20 mouse cellular contexts compared by ENCODE assay signal in genomic region chr8:123872048-123872447, GRCm38 (mm10). TPM values are rescaled to one million over a fixed set of nuclear protein-coding genes. Genes with fewer than 3 reads are reported as not detected.
DNase-seq lines count a peak whose midpoint lies in the region; ATAC-seq and TF ChIP-seq lines count a peak whose summit lies in the region.
"Had no signal": no experiment of that assay in that cellular context is flagged by ENCODE, and none has a peak within 500 bp of the region (broad histone marks: within the 10 kb centered on the region; RNA-seq: fewer than 3 reads in every experiment).

No protein-coding gene starts in this region.

- WGBS in heart, embryonic 10.5 days = 45% methylated on average over 9 of the region's 9 CpGs
- 77% methylated on average over 9 of the region's 9 CpGs for WGBS in midbrain, postnatal 0 days

- peak; percentile 95 for DNase-seq in heart, adult 11 months
- no peak for DNase-seq in heart, embryonic 10.5 days (ENCODE audit: low spot score)
- peak; percentile 92 for DNase-seq in gastrocnemius, adult 2 months
- DNase-seq in heart, adult 9 months (ENCODE audit: low spot score in 2 of 2) = peak; percentile 25 to 44
- peak; percentile 22 to 57 for DNase-seq in heart, postnatal 10 days
- DNase-seq in midbrain, postnatal 0 days (ENCODE audit: low spot score) = no peak
- DNase-seq in left cerebral cortex, postnatal 10 days (ENCODE audit: extremely low spot score in 1 of 2, low spot score in 2 of 2) = no peak
- no peak for DNase-seq in left cerebral cortex, postnatal 14 days (ENCODE audit: low spot score in 2 of 2)
- DNase-seq: adrenal gland, postnatal 14 days; cerebellum, adult 18-20 months; kidney, adult 11 months; kidney, postnatal 14 days; left cerebral cortex, postnatal 4 days; midbrain, embryonic 14.5 days had no signal

- no peak; the same call in 1 of the 2 replicates for TF ChIP-seq CTCF in gastrocnemius, adult 2 months (IDR thresholded peaks at IDR 0.05)
- TF ChIP-seq CTCF in midbrain, postnatal 0 days (IDR thresholded peaks at IDR 0.05) = no peak

- H3K9me3 ChIP-seq in heart, embryonic 10.5 days = no peaks in the 10 kb centered on the region
- H3K9me3 ChIP-seq in midbrain, postnatal 0 days (ENCODE audit: low read length) = no peaks in the 10 kb centered on the region
- H3K9me3 ChIP-seq: embryonic facial prominence, embryonic 15.5 days; forebrain, embryonic 10.5 days had no signal

- no peak overlapping the region for H3K27ac ChIP-seq in heart, embryonic 10.5 days
- peak overlapping the region; percentile 91 for H3K27ac ChIP-seq in gastrocnemius, adult 2 months
- H3K27ac ChIP-seq in midbrain, postnatal 0 days (ENCODE audit: low read depth, low read length) = no peak overlapping the region
- H3K27ac ChIP-seq: embryonic facial prominence, embryonic 15.5 days; forebrain, embryonic 10.5 days; liver, embryonic 14.5 days had no signal

- no peak for ATAC-seq in midbrain, postnatal 0 days (ENCODE audit: low FRiP score)
- ATAC-seq: hindbrain, embryonic 16.5 days had no signal

- H3K4me1 ChIP-seq in heart, embryonic 10.5 days = peaks cover 22% of the 10 kb centered on the region
- H3K4me1 ChIP-seq in midbrain, postnatal 0 days (ENCODE audit: insufficient read depth, low read length) = no peaks in the 10 kb centered on the region
- H3K4me1 ChIP-seq: embryonic facial prominence, embryonic 15.5 days had no signal

- no peak overlapping the region for H3K9ac ChIP-seq in midbrain, postnatal 0 days (replicated peaks; ENCODE audit: low read length, poor library complexity, severe bottlenecking)
- H3K9ac ChIP-seq: embryonic facial prominence, embryonic 15.5 days; liver, embryonic 14.5 days had no signal

- H3K4me2 ChIP-seq in midbrain, postnatal 0 days (ENCODE audit: low read depth, low read length, poor library complexity, severe bottlenecking) = no peak overlapping the region
- H3K4me2 ChIP-seq: embryonic facial prominence, embryonic 15.5 days had no signal

- no peak overlapping the region for H3K4me3 ChIP-seq in heart, embryonic 10.5 days
- peak overlapping the region; percentile 27 for H3K4me3 ChIP-seq in gastrocnemius, adult 2 months
- no peak overlapping the region for H3K4me3 ChIP-seq in midbrain, postnatal 0 days (ENCODE audit: low read depth, low read length)
- H3K4me3 ChIP-seq: embryonic facial prominence, embryonic 15.5 days; forebrain, embryonic 10.5 days had no signal

- no peaks in the 10 kb centered on the region for H3K36me3 ChIP-seq in heart, embryonic 10.5 days
- H3K36me3 ChIP-seq in midbrain, postnatal 0 days (ENCODE audit: insufficient read depth, low read length) = no peaks in the 10 kb centered on the region
- H3K36me3 ChIP-seq: embryonic facial prominence, embryonic 15.5 days; forebrain, embryonic 10.5 days had no signal

- intact Hi-C loops in gastrocnemius, adult 2 months (cut with DNase I) = loop anchor here (1.0 kb wide), 1 partner anchor 23 kb away; no protein-coding TSS in a partner anchor
- intact Hi-C loops in heart, postnatal 10 days (cut with DNase I) = no loop called here
- intact Hi-C loops in left cerebral cortex, postnatal 10 days (cut with DNase I) = no loop called here
- intact Hi-C loops in left cerebral cortex, postnatal 14 days (cut with DNase I) = no loop called here

- H3K27me3 ChIP-seq in heart, embryonic 10.5 days (ENCODE audit: insufficient read depth, poor library complexity, severe bottlenecking) = no peaks in the 10 kb centered on the region
- no peaks in the 10 kb centered on the region for H3K27me3 ChIP-seq in midbrain, postnatal 0 days (ENCODE audit: insufficient read depth, low read length)
- H3K27me3 ChIP-seq: embryonic facial prominence, embryonic 15.5 days had no signal

RNA-seq across cellular contexts. Expression of gene Ccsap, which starts 12.0 kb away (rescaled TPM):
- polyA plus RNA-seq in heart, embryonic 10.5 days (2016; fragmentation: Nextera tagmentation; extraction: Ambion mirVana) = 3.7 and 4.0 TPM in 2 replicates
- total RNA-seq in gastrocnemius, adult 2 months (2021) = under 1 TPM; 0.42 to 0.46 TPM
- 1 to 10 TPM; 3.1 to 3.2 TPM for total RNA-seq in heart, postnatal 10 days (2021)
- 9.9 and 16.3 TPM in 2 replicates for total RNA-seq in midbrain, postnatal 0 days (2014; rRNA removed)
- 5.2 and 5.5 TPM in 2 replicates for polyA plus RNA-seq in midbrain, postnatal 0 days (2015; fragmentation: Nextera tagmentation; extraction: Ambion mirVana)
- 10 to 100 TPM; 54.9 to 57.0 TPM for total RNA-seq in left cerebral cortex, postnatal 10 days (2021)
- total RNA-seq in left cerebral cortex, postnatal 14 days (2021) = 10 to 100 TPM; 69.8 to 73.6 TPM

RNA-seq across cellular contexts. Expression of gene Acta1, which starts 22.5 kb away (rescaled TPM):
- 630 and 944 TPM in 2 replicates for polyA plus RNA-seq in heart, embryonic 10.5 days (2016; fragmentation: Nextera tagmentation; extraction: Ambion mirVana)
- total RNA-seq in gastrocnemius, adult 2 months (2021) = over 10,000 TPM; 45,578 to 47,175 TPM
- 100 to 1,000 TPM; 224 to 226 TPM for total RNA-seq in heart, postnatal 10 days (2021)
- total RNA-seq in midbrain, postnatal 0 days (2014; rRNA removed) = 12.3 and 22.7 TPM in 2 replicates
- polyA plus RNA-seq in midbrain, postnatal 0 days (2015; fragmentation: Nextera tagmentation; extraction: Ambion mirVana) = 18.9 and 19.5 TPM in 2 replicates
- total RNA-seq in left cerebral cortex, postnatal 10 days (2021) = 1 to 10 TPM; 7.1 to 8.7 TPM
- 10 to 100 TPM in 1 of 2 experiments, 1 to 10 TPM in 1; 9.3 to 11.5 TPM for total RNA-seq in left cerebral cortex, postnatal 14 days (2021)
- total RNA-seq: common myeloid progenitor, adult 5-6 weeks; megakaryocyte progenitor cell, adult 5-6 weeks had no signal

Comparison
In these comparisons a context has a peak if more than half of its experiments do, and no peak if none do; other contexts are left out.
1. DNase-seq: peak in heart, adult 11 months (single experiment), gastrocnemius, adult 2 months (single experiment), heart, adult 9 months (2 of 2) and heart, postnatal 10 days (2 of 2); none in heart, embryonic 10.5 days (single experiment), midbrain, postnatal 0 days (single experiment), left cerebral cortex, postnatal 10 days (0 of 2) and left cerebral cortex, postnatal 14 days (0 of 2).
2. RNA of gene Acta1, which starts 22.5 kb away (total RNA-seq): 45,578 to 47,175 TPM in gastrocnemius, adult 2 months; 224 to 226 TPM in heart, postnatal 10 days, 12.3 to 22.7 TPM in midbrain, postnatal 0 days, 9.3 to 11.5 TPM in left cerebral cortex, postnatal 14 days and 7.1 to 8.7 TPM in left cerebral cortex, postnatal 10 days; every median in the first group is over 100 times any median in the second.